In genomic region chr9:41578221-41579106, GRCm38 (mm10) we compare ENCODE assay signal across 9 mouse cellular contexts.
DNase-seq lines count a peak whose midpoint lies in the region; ATAC-seq and TF ChIP-seq lines count a peak whose summit lies in the region.
"Had no signal": no experiment of that assay in that cellular context is flagged by ENCODE, and none has a peak within 500 bp of the region (broad histone marks: within the 10 kb centered on the region; RNA-seq: fewer than 3 reads in every experiment).

No protein-coding gene starts in this region.

- no peaks in the 10 kb centered on the region for H3K36me3 ChIP-seq in forebrain, embryonic 13.5 days (ENCODE audit: poor library complexity, severe bottlenecking)
- H3K36me3 ChIP-seq in limb, embryonic 12.5 days: no peaks in the 10 kb centered on the region
- no peaks in the 10 kb centered on the region for H3K36me3 ChIP-seq in neural tube, embryonic 14.5 days (ENCODE audit: control insufficient read depth, insufficient read depth, low read length)
- H3K36me3 ChIP-seq: liver, embryonic 15.5 days had no signal

- peaks cover 37% of the 10 kb centered on the region for H3K4me1 ChIP-seq in forebrain, embryonic 13.5 days
- H3K4me1 ChIP-seq in limb, embryonic 12.5 days (replicated peaks): peaks cover 24% of the 10 kb centered on the region
- H3K4me1 ChIP-seq in neural tube, embryonic 14.5 days (ENCODE audit: control insufficient read depth, insufficient read depth, low read length): peaks cover 27% of the 10 kb centered on the region
- H3K4me1 ChIP-seq in lung, adult 2 months (ENCODE audit: control insufficient read depth, insufficient read depth, low read length): no peaks in the 10 kb centered on the region
- H3K4me1 ChIP-seq: liver, embryonic 15.5 days had no signal

- peak overlapping the region; percentile 95 for H3K27ac ChIP-seq in left cerebral cortex, adult 2 months
- H3K27ac ChIP-seq in forebrain, embryonic 13.5 days: peak overlapping the region; percentile 99
- peak overlapping the region; percentile 100; the same call in 1 of the 2 replicates for H3K27ac ChIP-seq in limb, embryonic 12.5 days
- peak overlapping the region; percentile 99 for H3K27ac ChIP-seq in neural tube, embryonic 14.5 days (ENCODE audit: low read depth, low read length)
- H3K27ac ChIP-seq: liver, embryonic 15.5 days had no signal

- no peak for DNase-seq in left cerebral cortex, adult 2 months (ENCODE audit: extremely low spot score in 1 of 2, low spot score in 2 of 2)
- DNase-seq in left cerebral cortex, adult 18-20 months (ENCODE audit: low spot score in 2 of 2): no peak
- DNase-seq in lung, adult 2 months: no peak
- DNase-seq in T-cell, adult 2 months (ENCODE audit: low spot score): no peak
- no peak for DNase-seq in natural killer cell, adult 2 months (ENCODE audit: low spot score in 2 of 2)

- no peaks in the 10 kb centered on the region for H3K27me3 ChIP-seq in forebrain, embryonic 13.5 days
- no peaks in the 10 kb centered on the region for H3K27me3 ChIP-seq in limb, embryonic 12.5 days
- no peaks in the 10 kb centered on the region for H3K27me3 ChIP-seq in neural tube, embryonic 14.5 days (ENCODE audit: control insufficient read depth, insufficient read depth, low read length)

- no peak for ATAC-seq in forebrain, embryonic 13.5 days
- no peak for ATAC-seq in limb, embryonic 12.5 days (ENCODE audit: insufficient number of reproducible peaks, insufficient read depth, low FRiP score, low TSS enrichment, low read depth)
- no peak for ATAC-seq in neural tube, embryonic 14.5 days (ENCODE audit: low read depth)

- TF ChIP-seq CTCF in left cerebral cortex, adult 2 months (IDR thresholded peaks at IDR 0.05): no peak
- TF ChIP-seq CTCF in lung, adult 2 months (IDR thresholded peaks at IDR 0.05; ENCODE audit: insufficient read depth, low read length): no peak

- WGBS in forebrain, embryonic 13.5 days: 38% methylated on average over 14 of the region's 14 CpGs
- 63% methylated on average over 14 of the region's 14 CpGs for WGBS in limb, embryonic 12.5 days
- 41% methylated on average over 14 of the region's 14 CpGs for WGBS in neural tube, embryonic 14.5 days
- 71% methylated on average over 14 of the region's 14 CpGs for WGBS in lung, adult 2 months

- H3K4me3 ChIP-seq in left cerebral cortex, adult 2 months: peak overlapping the region; percentile 74
- peak overlapping the region; percentile 86 for H3K4me3 ChIP-seq in forebrain, embryonic 13.5 days
- no peak overlapping the region for H3K4me3 ChIP-seq in limb, embryonic 12.5 days (replicated peaks)
- H3K4me3 ChIP-seq in neural tube, embryonic 14.5 days (ENCODE audit: low read depth, low read length): peak overlapping the region; percentile 89
- H3K4me3 ChIP-seq in lung, adult 2 months (replicated peaks; ENCODE audit: extremely low read depth, low read depth, low read length): no peak overlapping the region
- H3K4me3 ChIP-seq: liver, embryonic 15.5 days had no signal

- intact Hi-C loops in left cerebral cortex, adult 2 months (cut with DNase I): loop anchor here (1.0 to 5.0 kb wide), 4 partner anchors 80 to 373 kb away; no protein-coding TSS in a partner anchor

- peak overlapping the region; percentile 99 for H3K9ac ChIP-seq in forebrain, embryonic 13.5 days
- no peak overlapping the region; the same call in 1 of the 2 replicates for H3K9ac ChIP-seq in limb, embryonic 12.5 days (replicated peaks)
- peak overlapping the region; percentile 100 for H3K9ac ChIP-seq in neural tube, embryonic 14.5 days (replicated peaks; ENCODE audit: low read depth, low read length)
- H3K9ac ChIP-seq: liver, embryonic 15.5 days had no signal

- no peaks in the 10 kb centered on the region for H3K9me3 ChIP-seq in forebrain, embryonic 13.5 days (replicated peaks)
- H3K9me3 ChIP-seq in limb, embryonic 12.5 days: no peaks in the 10 kb centered on the region
- no peaks in the 10 kb centered on the region for H3K9me3 ChIP-seq in neural tube, embryonic 14.5 days (ENCODE audit: control insufficient read depth, low read length)
- H3K9me3 ChIP-seq: liver, embryonic 15.5 days had no signal

- peak overlapping the region; percentile 68 for H3K4me2 ChIP-seq in forebrain, embryonic 13.5 days
- peak overlapping the region; percentile 57; the same call in 1 of the 2 replicates for H3K4me2 ChIP-seq in limb, embryonic 12.5 days
- peak overlapping the region; percentile 86 for H3K4me2 ChIP-seq in neural tube, embryonic 14.5 days (ENCODE audit: low read depth, low read length)
- H3K4me2 ChIP-seq: liver, embryonic 15.5 days had no signal

- no peak for TF ChIP-seq POLR2A in lung, adult 2 months (IDR thresholded peaks at IDR 0.05; ENCODE audit: borderline replicate concordance, extremely low read depth, low read depth, low read length)

Comparison
In these comparisons a context has a peak if more than half of its experiments do, and no peak if none do; other contexts are left out.
1. H3K4me3 ChIP-seq: peak in left cerebral cortex, adult 2 months (single experiment), forebrain, embryonic 13.5 days (single experiment) and neural tube, embryonic 14.5 days (single experiment); none in limb, embryonic 12.5 days (single experiment) and lung, adult 2 months (single experiment).
2. Peak in every context shown above with its lines, with median percentiles within 50 percentile points of each other: H3K27ac ChIP-seq and H3K4me2 ChIP-seq.